Mouse (Mus musculus): ENCODE results near the gene Alox12. TPM values are rescaled to one million over a fixed set of nuclear protein-coding genes. Genes with fewer than 3 reads are reported as not detected.

Alox12 gene
- total RNA-seq, 1 experiment from 2014 or later = 0.30 TPM

DNA sequence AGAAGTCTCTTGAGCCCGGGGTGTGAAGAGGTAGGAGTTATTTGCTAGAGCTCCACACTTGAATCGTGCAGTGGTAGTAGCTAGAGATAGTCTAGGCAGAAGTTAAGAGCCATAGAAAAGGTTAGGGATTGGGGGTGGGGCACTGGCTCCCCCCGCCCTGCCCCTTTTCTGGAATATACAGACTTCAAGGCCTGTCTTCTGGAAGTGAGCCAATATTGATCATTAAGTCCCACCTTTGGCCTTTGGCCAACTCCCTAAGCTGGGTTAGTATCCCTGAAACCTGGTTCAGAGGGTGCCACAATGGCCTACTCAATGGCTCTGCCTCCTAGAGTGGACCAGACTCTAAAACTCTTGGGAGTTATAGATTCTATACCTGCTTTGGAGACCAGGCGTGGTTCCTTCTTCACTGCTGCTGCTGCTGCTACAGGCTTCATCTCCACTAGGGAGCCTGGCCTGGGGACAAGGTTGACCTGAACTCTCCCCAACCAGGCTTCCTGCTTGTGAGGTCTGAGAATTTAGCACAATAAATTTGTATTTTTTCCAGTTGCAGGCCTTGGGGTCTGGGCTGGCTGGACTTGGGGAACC is 27.4 kb downstream of the Alox12 start:
- no peak for ATAC-seq (replicated peaks in 1 of 2; ENCODE audit: insufficient read depth in 1 of 2, low FRiP score in 2 of 2, low TSS enrichment in 1 of 2, low read depth in 1 of 2, poor library complexity in 2 of 2, severe bottlenecking in 2 of 2)

DNA sequence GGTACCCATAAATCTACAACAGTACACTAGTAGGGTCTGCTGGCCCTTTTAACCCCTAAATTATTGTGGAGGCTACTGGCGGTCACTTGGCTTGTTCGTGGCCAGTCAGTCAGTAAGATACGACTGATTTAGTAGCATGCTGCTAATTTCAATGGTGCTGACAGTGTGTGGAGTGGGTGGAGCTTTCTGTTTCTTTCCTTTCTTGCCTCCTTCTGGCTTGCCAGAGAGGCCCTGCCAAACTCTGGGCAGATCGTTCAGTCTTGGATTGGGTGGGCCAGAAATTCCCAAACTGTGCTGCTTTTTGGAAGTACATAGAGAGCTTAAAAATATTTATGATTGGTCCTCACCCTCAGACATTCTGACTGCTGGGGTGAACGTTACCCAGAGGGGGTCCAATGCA is 28.0 kb downstream of the Alox12 start:
- no peak for ATAC-seq (replicated peaks in 1 of 2; ENCODE audit: insufficient read depth in 1 of 2, low FRiP score in 2 of 2, low TSS enrichment in 1 of 2, low read depth in 1 of 2, poor library complexity in 2 of 2, severe bottlenecking in 2 of 2)

DNA sequence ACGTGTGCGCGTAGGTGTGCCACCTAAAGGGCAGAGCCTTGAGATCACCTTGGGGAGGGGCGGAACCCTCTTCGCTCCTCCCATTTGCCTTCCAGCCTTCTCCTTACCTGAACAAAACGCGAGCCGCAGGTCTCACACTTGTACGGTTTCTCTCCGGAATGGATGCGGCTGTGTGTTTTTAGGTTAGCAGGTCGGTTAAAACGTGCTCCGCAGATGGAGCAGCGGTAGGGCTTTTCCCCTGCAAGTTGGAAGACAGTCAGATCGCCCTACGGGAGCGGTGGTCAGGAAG is 28.6 kb downstream of the Alox12 start:
- ATAC-seq (replicated peaks in 1 of 2; ENCODE audit: insufficient read depth in 1 of 2, low FRiP score in 2 of 2, low TSS enrichment in 1 of 2, low read depth in 1 of 2, poor library complexity in 2 of 2, severe bottlenecking in 2 of 2) = no peak

DNA sequence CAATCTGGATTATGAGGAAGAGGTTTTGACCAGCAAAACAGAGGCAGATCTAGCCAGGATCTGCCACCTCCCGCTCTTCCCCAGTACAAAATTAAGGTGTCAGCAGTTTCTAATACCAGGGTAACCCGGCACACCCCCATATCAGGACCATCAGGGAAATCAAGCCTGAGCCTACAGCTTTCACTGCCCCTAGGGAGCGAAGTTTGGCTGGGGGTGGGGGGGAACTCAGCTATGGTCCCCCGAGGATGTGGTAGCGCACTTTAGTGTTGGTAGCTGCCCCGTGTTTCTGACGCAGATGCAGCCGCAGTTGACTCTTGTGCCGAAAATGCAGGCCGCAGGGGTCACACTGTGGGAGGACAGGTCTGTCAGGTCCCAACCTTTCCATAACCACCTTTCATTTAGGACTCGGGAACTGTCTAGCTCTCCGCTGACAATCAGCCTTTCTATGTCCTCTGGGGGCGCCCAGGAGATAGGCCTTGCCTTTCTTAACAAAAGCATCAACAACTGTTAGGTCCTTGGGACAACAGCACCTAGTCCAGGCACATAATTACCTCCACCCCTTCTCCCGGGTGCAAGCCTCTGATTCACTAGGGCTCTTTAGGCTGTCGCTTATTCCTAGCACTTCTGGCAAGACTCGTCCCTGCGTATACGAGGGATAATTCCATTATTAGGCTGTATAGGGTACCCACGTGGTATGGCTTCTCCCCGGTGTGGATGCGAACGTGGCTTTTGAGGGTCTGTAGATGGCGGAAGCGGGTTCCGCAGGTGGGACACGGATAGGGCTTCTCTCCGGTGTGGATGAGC is 29.2 kb downstream of the Alox12 start:
- no peak for ATAC-seq (replicated peaks in 1 of 2; ENCODE audit: insufficient read depth in 1 of 2, low FRiP score in 2 of 2, low TSS enrichment in 1 of 2, low read depth in 1 of 2, poor library complexity in 2 of 2, severe bottlenecking in 2 of 2)

DNA sequence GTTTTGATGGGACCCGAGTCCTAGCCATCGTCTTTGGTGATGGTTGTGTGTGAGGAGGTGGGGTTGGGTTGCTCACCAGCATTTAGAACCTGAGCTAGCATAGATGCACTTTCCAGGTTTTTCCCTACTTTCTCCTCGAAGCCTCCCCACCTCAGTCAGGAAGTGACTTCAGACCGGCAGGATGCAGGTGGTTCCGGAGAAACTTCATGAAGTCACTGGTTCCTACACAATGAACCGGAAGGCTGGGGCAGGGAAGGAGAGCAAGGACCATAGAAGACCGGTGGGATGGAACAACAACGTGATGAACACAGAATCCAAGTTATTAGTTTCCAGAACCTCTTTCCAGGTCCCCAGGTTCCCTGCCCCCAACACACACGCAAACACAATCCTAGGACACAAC is 31.4 kb downstream of the Alox12 start:
- ATAC-seq (replicated peaks in 1 of 2; ENCODE audit: insufficient read depth in 1 of 2, low FRiP score in 2 of 2, low TSS enrichment in 1 of 2, low read depth in 1 of 2, poor library complexity in 2 of 2, severe bottlenecking in 2 of 2) = 0 out of 4 replicates have a peak, but pooled peaks of 1 of the 2 experiments have one; percentile 15

DNA sequence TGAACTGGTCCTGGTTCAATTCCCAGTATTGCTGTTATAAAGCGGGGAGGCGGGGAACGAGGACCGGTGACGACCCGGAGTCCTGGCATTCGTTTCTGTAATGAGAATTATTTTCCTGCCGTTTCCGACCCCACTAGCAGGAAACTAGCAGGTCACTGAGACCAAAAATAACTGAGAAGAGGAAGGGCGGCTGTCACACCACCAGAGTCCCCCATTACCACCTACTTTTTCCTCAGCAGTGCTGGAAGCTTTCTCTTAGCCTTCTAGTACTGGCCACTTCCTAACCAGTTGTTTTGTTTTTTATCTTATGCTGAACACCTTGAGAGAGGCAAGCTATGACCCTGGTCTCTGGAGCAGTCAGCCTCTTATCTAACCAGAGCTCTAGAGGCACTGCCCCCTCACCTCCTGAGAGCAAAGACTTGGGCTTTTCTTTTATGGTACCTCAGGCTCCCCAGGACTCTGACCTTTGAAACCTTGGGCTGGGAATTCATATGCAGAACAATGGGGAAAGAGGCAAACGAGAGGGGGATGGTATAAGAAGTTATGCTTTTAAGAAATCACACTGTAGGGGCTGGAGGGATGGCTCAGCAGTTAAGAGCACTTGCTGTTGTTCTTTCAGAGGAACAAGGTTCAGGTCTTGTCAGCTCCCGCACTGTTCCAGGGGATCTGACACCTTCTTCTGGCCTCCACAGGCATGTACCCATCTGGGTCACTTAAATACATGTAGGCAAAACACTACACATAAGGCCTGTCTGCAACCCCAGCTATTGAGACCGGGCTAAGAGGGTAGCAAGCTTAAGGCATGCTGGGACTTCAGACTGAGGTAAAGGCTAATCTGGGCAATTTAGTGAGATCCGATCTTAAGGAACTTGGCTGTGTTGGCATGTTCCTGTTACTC is 33.3 kb downstream of the Alox12 start:
- peak; percentile 4 to 29; a peak in 2 of 4 replicates for ATAC-seq (replicated peaks in 1 of 2; ENCODE audit: insufficient read depth in 1 of 2, low FRiP score in 2 of 2, low TSS enrichment in 1 of 2, low read depth in 1 of 2, poor library complexity in 2 of 2, severe bottlenecking in 2 of 2)

DNA sequence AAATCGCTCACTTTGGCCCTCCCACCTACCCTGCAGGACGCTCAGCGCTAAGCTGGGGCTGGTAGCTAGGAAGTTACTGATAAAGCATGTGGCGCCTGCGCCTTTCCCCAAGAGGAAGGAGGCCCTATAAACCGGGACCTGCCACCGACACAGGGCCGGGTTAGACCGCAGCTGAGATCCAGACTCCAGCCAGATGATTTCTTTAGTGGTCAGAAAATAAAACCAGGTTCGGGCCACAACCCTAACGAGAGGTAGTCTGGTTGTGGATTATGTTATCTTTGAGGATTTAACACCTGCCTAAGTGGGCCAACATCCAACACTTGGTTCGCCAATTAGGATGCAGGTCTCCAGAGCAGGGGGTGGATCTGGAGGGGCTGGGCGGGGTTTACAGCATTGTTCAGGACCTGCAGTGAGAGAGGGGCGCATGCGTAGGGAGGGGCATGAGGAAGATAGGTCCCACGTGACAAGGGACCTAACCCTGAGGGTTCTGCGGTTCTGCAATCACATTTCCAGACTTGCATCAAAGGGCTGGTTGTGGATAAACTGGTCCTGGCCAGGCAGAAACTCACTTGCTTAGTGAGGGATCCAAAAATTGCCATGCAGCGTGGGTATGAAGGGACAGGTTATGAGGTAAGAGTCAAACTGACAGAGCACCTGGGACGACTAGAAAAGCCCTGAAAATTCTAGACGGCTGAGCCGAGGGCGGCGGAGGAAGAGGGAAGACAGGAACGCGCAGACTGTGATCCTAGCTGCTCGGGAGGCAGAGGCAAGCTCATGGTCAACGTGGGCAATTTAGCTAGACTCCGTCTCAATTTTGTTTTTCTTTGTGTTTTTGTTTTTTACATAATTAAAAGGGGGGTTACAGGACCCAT is 34.2 kb downstream of the Alox12 start, which contains the start of gene Slc16a13:
Gene Slc16a13 (minus strand): TSS at position 334 of the 872 bp plus-strand sequence.
- peak; percentile 78 to 84 for ATAC-seq (replicated peaks in 1 of 2; ENCODE audit: insufficient read depth in 1 of 2, low FRiP score in 2 of 2, low TSS enrichment in 1 of 2, low read depth in 1 of 2, poor library complexity in 2 of 2, severe bottlenecking in 2 of 2)

DNA sequence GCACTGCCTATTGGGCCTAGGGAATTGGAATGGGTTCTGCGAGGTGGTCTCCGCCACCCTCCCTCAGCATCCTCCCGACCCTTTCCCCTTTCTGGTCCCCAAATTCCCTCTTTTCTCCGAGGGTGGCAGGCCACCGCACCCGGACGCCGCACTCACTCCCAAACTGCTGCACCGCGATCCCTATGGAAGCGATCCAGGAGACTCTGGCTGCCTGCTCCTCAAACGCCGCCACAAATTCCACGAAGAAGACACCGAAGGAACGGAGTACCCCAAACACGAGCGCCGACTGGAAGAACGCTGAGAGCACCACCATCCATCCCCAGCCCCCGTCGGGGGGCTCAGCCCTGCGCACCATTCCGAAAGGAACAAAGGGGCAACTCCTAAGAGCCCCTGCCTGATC is 34.8 kb downstream of the Alox12 start:
- ATAC-seq (replicated peaks in 1 of 2; ENCODE audit: insufficient read depth in 1 of 2, low FRiP score in 2 of 2, low TSS enrichment in 1 of 2, low read depth in 1 of 2, poor library complexity in 2 of 2, severe bottlenecking in 2 of 2) = no peak

DNA sequence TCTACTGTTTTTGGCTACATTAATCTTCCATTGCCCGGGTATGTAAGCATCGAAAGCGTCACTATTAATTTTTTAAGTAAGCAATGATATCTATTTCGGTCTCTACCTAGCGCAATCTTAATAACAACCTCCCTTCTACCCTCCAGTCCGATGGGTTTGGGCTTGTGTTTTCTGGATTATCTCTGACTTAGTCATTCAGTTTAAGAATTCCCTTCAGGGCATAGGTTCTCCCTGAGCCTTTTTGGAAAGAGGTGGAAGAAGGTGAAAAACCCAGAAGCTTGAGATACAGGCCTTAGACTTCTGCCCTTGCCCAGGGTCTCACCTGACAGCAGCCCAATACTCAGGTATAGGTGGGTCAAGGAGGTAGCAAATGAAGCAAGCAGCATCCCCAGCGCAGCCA is 35.3 kb downstream of the Alox12 start:
- ATAC-seq (replicated peaks in 1 of 2; ENCODE audit: insufficient read depth in 1 of 2, low FRiP score in 2 of 2, low TSS enrichment in 1 of 2, low read depth in 1 of 2, poor library complexity in 2 of 2, severe bottlenecking in 2 of 2) = no peak

DNA sequence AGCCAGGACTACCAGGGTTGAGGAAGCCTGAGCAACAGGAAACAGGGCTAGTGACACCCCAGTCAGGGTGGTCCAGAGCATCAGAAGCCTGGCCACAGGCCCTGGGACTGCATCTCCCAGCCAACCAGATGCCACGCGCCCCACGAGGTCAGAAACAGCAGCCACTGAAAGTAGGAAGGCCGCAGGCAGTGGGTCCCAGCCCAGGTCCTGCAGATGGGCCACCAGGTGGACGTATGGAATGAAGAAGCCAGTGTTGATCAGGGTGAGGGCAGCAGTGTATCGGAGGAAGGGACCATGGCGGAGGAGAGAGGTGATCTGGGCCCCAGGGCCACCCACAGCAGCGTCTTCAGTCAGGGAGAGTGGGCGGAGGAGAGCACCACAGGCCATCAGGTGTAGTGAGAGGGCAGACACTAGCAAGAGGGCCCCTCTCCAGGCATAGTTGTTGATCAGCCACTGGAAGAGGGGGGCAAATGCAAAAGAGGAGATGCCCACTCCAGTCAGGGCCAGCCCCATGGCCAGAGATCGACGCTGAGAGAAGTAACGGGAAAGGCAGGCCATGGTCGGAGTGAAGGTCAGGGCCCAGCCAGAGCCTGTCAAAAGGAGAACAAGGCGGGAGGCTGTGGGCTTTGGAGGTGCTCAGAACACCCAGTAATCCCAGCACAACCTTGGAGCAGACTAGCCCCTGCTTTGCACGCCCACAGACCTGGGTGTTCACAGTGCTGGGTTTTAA is 36.2 kb downstream of the Alox12 start:
- no peak for ATAC-seq (replicated peaks in 1 of 2; ENCODE audit: insufficient read depth in 1 of 2, low FRiP score in 2 of 2, low TSS enrichment in 1 of 2, low read depth in 1 of 2, poor library complexity in 2 of 2, severe bottlenecking in 2 of 2)

DNA sequence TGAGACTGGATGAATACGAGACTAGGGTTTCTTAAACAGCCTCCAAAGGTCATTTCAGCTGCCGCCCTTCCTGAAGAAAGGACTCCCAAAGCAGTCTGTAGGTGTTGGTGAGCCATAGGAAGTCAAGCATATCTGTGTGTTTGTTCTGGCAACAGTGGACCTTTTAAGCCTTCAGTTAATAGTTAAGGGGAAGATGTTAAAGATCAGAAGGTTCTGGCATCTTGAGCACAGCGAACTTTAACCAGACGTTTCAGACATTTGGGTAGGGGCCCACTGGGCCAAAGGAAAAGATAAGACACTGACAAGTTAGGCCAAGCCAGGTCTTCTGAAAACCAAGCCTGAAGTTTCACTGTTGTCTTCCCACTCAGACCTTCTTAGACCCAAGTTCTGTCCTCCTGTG is 37.1 kb downstream of the Alox12 start:
- no peak for ATAC-seq (replicated peaks in 1 of 2; ENCODE audit: insufficient read depth in 1 of 2, low FRiP score in 2 of 2, low TSS enrichment in 1 of 2, low read depth in 1 of 2, poor library complexity in 2 of 2, severe bottlenecking in 2 of 2)

DNA sequence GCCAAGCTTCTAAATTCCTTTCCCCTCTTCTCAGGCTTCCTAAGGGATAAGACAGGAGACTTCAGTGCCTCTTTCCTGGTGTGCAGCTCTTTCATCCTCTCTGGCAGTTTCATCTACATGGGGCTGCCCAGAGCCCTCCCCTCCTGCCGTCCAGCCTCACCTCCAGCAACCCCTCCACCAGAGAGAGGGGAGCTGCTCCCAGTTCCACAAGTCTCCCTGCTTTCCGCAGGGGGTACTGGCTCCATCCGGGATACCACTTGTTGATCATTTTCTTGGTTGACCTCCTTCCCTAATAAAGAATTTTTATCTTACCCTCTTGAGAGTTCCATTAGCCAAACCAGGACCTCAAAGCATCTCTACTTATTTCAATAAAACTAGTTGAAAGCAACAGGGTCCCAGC is 39.0 kb downstream of the Alox12 start:
- no peak for ATAC-seq (replicated peaks in 1 of 2; ENCODE audit: insufficient read depth in 1 of 2, low FRiP score in 2 of 2, low TSS enrichment in 1 of 2, low read depth in 1 of 2, poor library complexity in 2 of 2, severe bottlenecking in 2 of 2)

DNA sequence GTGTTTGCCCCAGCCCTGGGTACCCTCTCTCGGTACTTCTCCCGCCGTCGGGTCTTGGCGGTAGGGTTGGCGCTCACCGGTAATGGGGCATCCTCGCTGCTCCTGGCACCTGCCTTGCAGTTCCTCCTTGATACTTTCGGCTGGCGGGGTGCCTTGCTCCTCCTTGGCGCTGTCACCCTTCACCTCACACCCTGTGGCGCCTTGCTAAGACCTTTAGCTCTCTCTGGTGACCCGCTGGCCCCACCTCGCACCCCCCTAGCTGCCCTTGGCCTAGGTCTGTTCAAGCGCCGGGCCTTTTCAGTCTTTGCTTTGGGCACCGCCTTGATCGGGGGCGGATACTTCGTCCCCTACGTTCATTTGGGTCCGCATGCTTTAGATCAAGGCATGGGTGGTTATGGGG is 39.9 kb downstream of the Alox12 start:
- 0 out of 4 replicates have a peak, but pooled peaks of 1 of the 2 experiments have one; percentile 3 for ATAC-seq (replicated peaks in 1 of 2; ENCODE audit: insufficient read depth in 1 of 2, low FRiP score in 2 of 2, low TSS enrichment in 1 of 2, low read depth in 1 of 2, poor library complexity in 2 of 2, severe bottlenecking in 2 of 2)

DNA sequence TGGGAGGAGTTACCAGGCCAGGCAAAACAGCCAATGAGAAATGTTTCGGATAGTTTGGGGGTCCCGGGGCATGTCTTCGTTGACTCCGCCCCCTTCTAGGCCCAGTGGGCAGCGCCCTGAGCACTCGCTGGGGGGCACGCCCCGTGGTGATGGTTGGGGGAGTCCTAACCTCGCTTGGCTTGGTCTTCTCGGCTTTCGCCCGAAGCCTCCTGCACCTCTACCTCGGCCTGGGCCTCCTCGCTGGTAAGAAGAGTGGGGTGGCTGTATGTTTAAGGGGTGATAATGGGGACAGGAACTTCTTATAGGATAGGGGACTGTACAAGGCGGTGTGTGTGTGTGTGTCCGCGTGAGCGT is 40.3 kb downstream of the Alox12 start:
- 0 out of 4 replicates have a peak, but pooled peaks of 1 of the 2 experiments have one; percentile 5 for ATAC-seq (replicated peaks in 1 of 2; ENCODE audit: insufficient read depth in 1 of 2, low FRiP score in 2 of 2, low TSS enrichment in 1 of 2, low read depth in 1 of 2, poor library complexity in 2 of 2, severe bottlenecking in 2 of 2)

DNA sequence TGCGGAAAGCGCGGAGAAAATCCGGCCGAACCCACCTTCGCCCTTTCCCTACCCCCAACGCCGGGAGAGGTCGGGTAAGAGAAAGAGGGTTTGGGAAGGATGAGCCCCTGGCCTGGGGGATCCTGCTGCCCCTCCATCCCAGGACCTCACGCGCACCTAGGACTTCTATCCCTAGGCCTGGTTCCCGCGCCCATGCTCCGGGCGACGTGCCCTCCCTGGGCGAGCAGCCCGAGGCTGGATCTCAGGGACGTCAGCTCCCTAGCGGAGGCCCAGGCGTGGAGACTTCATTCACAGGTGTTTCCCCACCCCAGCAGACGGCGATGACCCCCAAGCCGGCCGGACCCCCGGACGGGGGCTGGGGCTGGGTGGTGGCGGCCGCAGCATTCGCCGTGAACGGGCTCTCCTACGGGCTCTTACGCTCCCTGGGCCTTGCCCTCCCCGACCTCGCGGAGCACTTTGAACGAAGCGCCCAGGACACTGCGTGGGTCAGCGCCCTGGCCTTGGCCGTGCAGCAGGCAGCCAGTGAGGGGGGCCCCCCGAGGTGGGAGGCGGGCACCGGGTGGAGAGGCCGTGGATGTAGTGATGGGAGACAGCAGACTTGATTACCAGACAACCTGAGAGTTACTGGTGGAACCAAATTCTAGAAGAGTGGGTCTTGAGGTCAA is 40.8 kb downstream of the Alox12 start:
- ATAC-seq (replicated peaks in 1 of 2; ENCODE audit: insufficient read depth in 1 of 2, low FRiP score in 2 of 2, low TSS enrichment in 1 of 2, low read depth in 1 of 2, poor library complexity in 2 of 2, severe bottlenecking in 2 of 2) = no peak

DNA sequence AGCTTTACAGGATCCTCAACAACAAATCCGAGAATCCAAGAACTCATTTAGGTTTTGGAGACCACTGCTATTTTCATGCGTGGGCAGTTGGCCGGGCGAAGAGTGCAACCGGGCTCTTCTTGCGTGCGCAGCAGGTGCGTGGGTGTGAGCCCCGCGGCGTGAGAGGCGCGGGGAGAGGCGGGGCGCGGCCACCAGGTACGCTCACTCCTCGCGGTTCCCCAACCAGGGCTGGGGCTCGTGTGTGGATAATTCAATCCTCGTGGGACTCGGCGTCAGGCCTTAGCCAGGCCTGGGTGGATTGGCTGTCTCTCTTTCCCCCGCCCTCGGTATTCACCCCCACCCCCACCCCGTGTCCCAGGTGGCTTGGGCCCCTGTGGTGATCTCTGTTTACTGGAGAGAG is 41.4 kb downstream of the Alox12 start:
- no peak for ATAC-seq (replicated peaks in 1 of 2; ENCODE audit: insufficient read depth in 1 of 2, low FRiP score in 2 of 2, low TSS enrichment in 1 of 2, low read depth in 1 of 2, poor library complexity in 2 of 2, severe bottlenecking in 2 of 2)
